Mouse (Mus musculus) heart, postnatal 0 days (tissue): ENCODE data around the gene Camkk2. TPM values are rescaled to one million over a fixed set of nuclear protein-coding genes. Genes with fewer than 3 reads are reported as not detected.

Experiments used
- ATAC-seq: fragments of 200-750 bp; cut with Nextera tagmentation; 2 replicates; pipeline ENCODE4 v1.8.0; 2017; ENCODE audit warnings: low read depth, moderate number of reproducible peaks, moderate library complexity; ENCODE audit not compliant: insufficient read depth
- DNase-seq: peaks from one replicate; pipeline ENCODE4 v3.0.0-alpha.2; 2016; ENCODE audit warnings: low spot score
- H3K27ac ChIP-seq: fragments of 300-500 bp; sonication (generic); 2 replicates; pipeline ENCODE4 v1.5.1; 2014; ENCODE audit warnings: low read depth, mild to moderate bottlenecking
- H3K27me3 ChIP-seq: fragments of 300-500 bp; sonication (generic); 2 replicates; pipeline ENCODE4 v1.6.1; 2014; ENCODE audit warnings: low read length, mixed read lengths; ENCODE audit not compliant: control insufficient read depth, insufficient read depth
- H3K36me3 ChIP-seq: fragments of 300-500 bp; sonication (generic); replicated peaks from 2 replicates; pipeline ENCODE4 v1.6.1; 2014; ENCODE audit warnings: low read length, mixed read lengths; ENCODE audit not compliant: control insufficient read depth, insufficient read depth
- H3K4me1 ChIP-seq: fragments of 300-500 bp; sonication (generic); 2 replicates; pipeline ENCODE4 v1.6.1; 2014; ENCODE audit warnings: antibody characterized with exemption; ENCODE audit not compliant: control insufficient read depth, insufficient read depth
- H3K4me2 ChIP-seq: fragments of 300-500 bp; sonication (generic); 2 replicates; pipeline ENCODE4 v1.6.1; 2014; ENCODE audit warnings: low read depth, mild to moderate bottlenecking, low read length, moderate library complexity
- H3K4me3 ChIP-seq: fragments of 300-500 bp; sonication (generic); 2 replicates; pipeline ENCODE4 v1.5.1; 2014; ENCODE audit warnings: low read depth, low read length
- H3K9ac ChIP-seq: fragments of 300-500 bp; sonication (generic); replicated peaks from 2 replicates; pipeline ENCODE4 v1.6.1; 2014; ENCODE audit warnings: low read depth, low read length, mixed read lengths
- H3K9me3 ChIP-seq: fragments of 300-500 bp; sonication (generic); replicated peaks from 2 replicates; pipeline ENCODE4 v1.6.1; 2016; ENCODE audit warnings: low read length; ENCODE audit not compliant: control insufficient read depth
- CTCF ChIP-seq: IDR thresholded peaks from 2 replicates; pipeline ENCODE4 v1.5.1; 2016; ENCODE audit warnings: antibody characterized with exemption, control low read depth, low read depth
- EP300 ChIP-seq: IDR thresholded peaks from 2 replicates; pipeline ENCODE4 v1.6.1; 2016; ENCODE audit warnings: antibody characterized with exemption, low read depth
- WGBS: fragments of 180-500 bp; shearing (Covaris S2); extraction: QIAGEN DNeasy Blood & Tissue Kit; methylation state at CpG from one replicate; pipeline ENCODE4 v1.1.7; 2014; 5-methylcytosine and 5-hydroxymethylcytosine counted together
- microRNA-seq: library from miRNA; unstranded; fragments of <30 nt; microRNA quantifications from one replicate; pipeline ENCODE4, GENCODE M21; 2016
- polyA plus RNA-seq: library from polyadenylated mRNA; unstranded; fragments of >200 nt; fragmentation: Nextera tagmentation; extraction: Ambion mirVana; gene quantifications from 2 replicates; pipeline ENCODE4 v1.2.1, GENCODE M21; 2015
- total RNA-seq: library from RNA; depleted of rRNA; stranded (reverse); fragments of >200 nt; gene quantifications from 2 replicates; pipeline ENCODE4 v1.2.3, GENCODE M21; 2014; ENCODE audit warnings: low replicate concordance; rRNA removed

The Camkk2 gene
- total and polyA plus RNA-seq, 2 experiments from 2014 or later: 13.0 to 24.0 TPM

DNA sequence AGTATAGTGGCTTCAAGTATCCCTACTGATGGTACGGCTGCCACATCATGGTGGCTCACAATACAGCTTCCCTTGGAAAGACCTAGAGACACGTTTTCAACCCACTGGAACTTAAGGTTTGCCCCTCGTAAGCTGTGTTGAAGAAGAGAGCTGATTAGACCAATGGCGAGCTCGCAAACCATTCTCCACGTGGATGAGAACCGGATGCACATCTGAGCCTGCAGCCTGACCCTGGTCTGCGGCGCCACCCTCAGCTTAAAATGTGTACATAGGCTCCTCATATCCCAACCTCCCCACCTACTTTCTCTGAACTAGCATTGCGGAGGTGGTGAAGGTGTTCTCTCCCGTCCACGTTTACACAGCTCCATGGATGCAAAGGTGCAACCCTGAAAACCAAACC lies 97.9 kb downstream of the Camkk2 start:
- Histone ChIP-seq H3K9ac (no peak overlapping the region), H3K27me3 (no peaks in the 10 kb centered on the region), H3K4me3 (no peak overlapping the region), H3K4me1 (no peaks in the 10 kb centered on the region), H3K4me2 (no peak overlapping the region), H3K9me3 (no peaks in the 10 kb centered on the region), H3K36me3 (no peaks in the 10 kb centered on the region), H3K27ac (no peak overlapping the region)
- no peak for TF ChIP-seq CTCF
- TF ChIP-seq EP300: no peak
- DNase-seq (no peak), ATAC-seq (no peak)
- 78% methylated on average over 12 of the region's 12 CpGs for WGBS

Small RNA genes within 50 kb of the gene (microRNA-seq; reads per million reads assigned to microRNA genes)
- not detected for gene Mir8115

Other genes with a start within 250 kb of the Camkk2 start
- 36.3 and 43.8 TPM in 2 replicates for gene Ift81, start 164.9 kb downstream of the Camkk2 start, total RNA-seq
- 50.3 and 51.6 TPM in 2 replicates for gene Ift81, start 164.9 kb downstream of the Camkk2 start, polyA plus RNA-seq
- 2.7 and 4.4 TPM in 2 replicates for gene P2rx7, start 135.5 kb downstream of the Camkk2 start, total RNA-seq
- 1.6 and 2.2 TPM in 2 replicates for gene P2rx7, start 135.5 kb downstream of the Camkk2 start, polyA plus RNA-seq
- 10.0 and 54.2 TPM in 2 replicates for gene P2rx4, start 71.9 kb downstream of the Camkk2 start, total RNA-seq
- gene P2rx4, start 71.9 kb downstream of the Camkk2 start, polyA plus RNA-seq: 21.6 and 22.3 TPM in 2 replicates
- 380 and 418 TPM in 2 replicates for gene Anapc5, start 41.9 kb upstream of the Camkk2 start, total RNA-seq
- 195 and 213 TPM in 2 replicates for gene Anapc5, start 41.9 kb upstream of the Camkk2 start, polyA plus RNA-seq
- 20.2 and 23.4 TPM in 2 replicates for gene Rnf34, start 70.6 kb upstream of the Camkk2 start, total RNA-seq
- 24.9 and 28.4 TPM in 2 replicates for gene Rnf34, start 70.6 kb upstream of the Camkk2 start, polyA plus RNA-seq
- gene Kdm2b, start 210.4 kb upstream of the Camkk2 start, total RNA-seq: 29.3 and 38.8 TPM in 2 replicates
- 12.4 and 14.7 TPM in 2 replicates for gene Kdm2b, start 210.4 kb upstream of the Camkk2 start, polyA plus RNA-seq
- gene Orai1, start 235.7 kb upstream of the Camkk2 start, total RNA-seq: 23.9 and 43.4 TPM in 2 replicates
- 18.7 and 21.2 TPM in 2 replicates for gene Orai1, start 235.7 kb upstream of the Camkk2 start, polyA plus RNA-seq